Mouse (Mus musculus) small intestine, adult 10 weeks (tissue): Measurements from ENCODE around the gene G3bp1. TPM values are rescaled to one million over a fixed set of nuclear protein-coding genes. Genes with fewer than 3 reads are reported as not detected.

Experiments
- polyA plus RNA-seq: library from polyadenylated mRNA; stranded (reverse); fragments of 350-450 nt; fragmentation: Illumina TruSeq; extraction: RNeasy Lipid Tissue Mini Kit (QIAGEN cat#74804); gene quantifications from one replicate; pipeline ENCODE4 v1.2.3, GENCODE M21; 2014; ENCODE audit warnings: low replicate concordance

Gene G3bp1
- polyA plus RNA-seq: 27.5 TPM

DNA sequence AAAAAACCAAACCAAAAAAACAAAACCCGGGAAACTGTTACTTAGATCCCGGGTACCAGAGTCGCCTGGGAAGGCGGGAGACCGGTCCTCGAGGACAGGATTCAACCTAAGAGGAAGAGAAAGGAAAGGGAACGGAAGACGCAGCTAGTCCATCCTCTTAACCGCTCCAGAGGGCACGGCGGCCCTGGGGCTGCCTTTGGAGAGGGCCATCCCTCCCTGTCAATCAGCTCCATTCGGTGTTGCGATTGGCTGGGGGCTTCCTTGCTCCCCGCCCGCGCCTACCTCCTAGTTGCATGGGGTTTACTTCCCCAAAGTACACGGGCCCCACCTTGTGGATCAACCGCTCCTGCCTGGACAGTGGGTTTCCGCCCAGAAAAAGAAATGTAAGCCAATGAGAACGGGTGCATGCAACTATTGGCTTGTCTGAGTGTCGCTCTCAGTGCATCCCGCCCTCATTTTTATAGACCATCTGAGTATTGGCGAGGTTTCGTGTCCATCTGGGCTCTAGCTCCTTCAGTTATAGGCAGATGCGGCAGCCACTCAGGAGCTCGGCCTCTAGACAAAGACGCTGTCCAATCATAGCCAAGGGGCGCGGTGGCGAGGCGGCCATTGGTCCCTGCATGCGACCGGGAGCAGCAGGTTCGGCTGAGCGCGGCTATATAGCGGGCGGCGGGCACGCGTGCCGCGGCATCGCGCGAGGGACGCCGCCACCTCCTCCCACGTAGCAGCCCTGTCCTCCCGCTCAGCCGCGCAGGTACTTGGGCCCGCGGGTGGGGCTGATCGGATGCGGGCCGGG lies at the start of gene G3bp1:
G3bp1 (plus strand) TSS at position 638 of the 796 bp plus-strand sequence.

GRCm38 (mm10) chr11:55422978-55423377 lies 46.5 kb upstream of the G3bp1 start, which contains the start of gene Sparc:
Gene Sparc (minus strand): TSS chr11:55423183.

GRCm38 (mm10) chr11:55461019-55461645 lies 8.4 kb upstream of the G3bp1 start, which contains the start of gene Atox1:
Gene Atox1 (minus strand): TSS chr11:55461239.

Other genes starting within 250 kb of the G3bp1 start
- gene Fat2, start 133.1 kb upstream of the G3bp1 start, polyA plus RNA-seq: not detected
- 71.0 TPM for gene Sparc, start 46.5 kb upstream of the G3bp1 start, polyA plus RNA-seq
- gene Atox1, start 8.4 kb upstream of the G3bp1 start, polyA plus RNA-seq: not detected
- gene Glra1, start 138.5 kb downstream of the G3bp1 start, polyA plus RNA-seq: not detected